Mouse (Mus musculus): ENCODE data around the gene Nupl1.

The Nupl1 gene

DNA sequence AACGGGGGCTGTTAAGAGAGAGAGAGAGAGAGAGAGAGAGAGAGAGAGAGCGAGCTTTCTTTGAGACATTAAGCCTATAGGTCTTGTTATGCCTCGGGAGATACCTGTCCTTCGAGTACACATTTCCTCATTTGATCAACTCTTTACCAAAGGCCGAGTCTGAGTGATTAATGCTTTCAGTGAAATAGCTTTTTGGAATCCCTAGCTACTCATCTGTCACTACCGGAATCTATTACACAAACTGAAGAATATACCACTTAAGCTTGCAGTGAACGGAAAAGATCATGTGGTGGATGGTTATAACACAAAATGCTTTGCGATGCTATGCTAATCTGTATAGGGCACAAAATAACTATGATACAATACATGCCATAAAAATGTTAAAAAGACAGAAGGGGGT is 865 bp downstream of the Nupl1 start:
- no peak for DNase-seq (ENCODE audit: extremely low spot score, low read depth, low spot score)

DNA sequence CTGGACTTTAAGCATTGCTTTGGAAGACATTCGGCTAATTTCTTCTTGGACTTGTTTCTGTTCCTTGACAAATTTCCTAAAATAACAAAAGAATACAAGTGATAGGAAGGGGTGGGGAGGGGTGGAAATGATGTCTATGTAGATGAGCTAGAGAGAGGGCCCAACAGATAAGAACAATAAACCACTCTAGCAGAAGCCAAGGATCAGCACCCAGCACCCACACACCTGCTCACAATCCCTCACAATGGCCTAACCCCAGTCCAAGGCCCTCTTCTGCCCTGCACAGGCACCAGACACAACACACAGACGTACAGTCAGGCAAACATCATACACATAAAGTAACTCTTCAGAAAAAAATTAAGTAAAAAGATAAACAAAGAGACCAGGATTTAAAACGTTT is 12.7 kb downstream of the Nupl1 start:
- DNase-seq (ENCODE audit: extremely low spot score, low read depth, low spot score) = no peak

DNA sequence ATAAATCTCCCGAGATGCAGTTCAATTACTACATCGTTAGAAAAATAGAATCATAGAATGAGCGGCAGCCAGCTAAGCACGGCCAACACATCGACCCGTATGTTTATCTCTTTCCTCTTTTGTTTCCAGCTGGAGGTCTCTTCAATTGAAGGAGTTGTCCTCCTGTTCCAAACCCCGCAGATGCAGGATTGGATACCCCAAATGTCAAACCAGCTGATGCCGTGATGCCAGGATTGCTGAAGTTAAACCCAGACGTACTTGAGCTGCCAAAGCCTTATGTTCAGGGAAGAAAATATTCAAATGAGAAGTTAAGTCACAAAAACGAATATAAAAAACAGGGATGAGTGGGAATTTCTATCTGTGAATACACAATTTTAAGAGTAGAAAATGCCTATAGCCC is 31.3 kb downstream of the Nupl1 start:
- no peak for DNase-seq (ENCODE audit: extremely low spot score, low read depth, low spot score)

DNA sequence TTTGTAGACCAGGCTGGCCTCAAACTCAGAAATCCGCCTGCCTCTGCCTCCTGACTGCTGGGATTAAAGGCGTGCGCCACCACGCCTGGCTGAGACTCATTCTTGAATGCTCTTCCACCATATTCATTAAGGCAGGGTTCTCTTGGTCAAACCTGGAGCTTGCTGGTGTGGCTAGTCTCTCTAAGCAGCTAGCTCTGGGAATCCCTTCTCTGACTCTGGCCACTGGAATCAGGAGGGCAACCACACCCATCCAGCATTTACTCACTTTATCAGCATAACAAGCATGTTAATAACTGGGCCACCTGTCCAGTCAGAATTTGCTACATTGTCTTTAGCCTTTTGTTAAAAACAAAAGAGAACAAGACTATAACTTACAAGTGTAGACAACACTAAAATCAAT is 33.6 kb downstream of the Nupl1 start:
- no peak for DNase-seq (ENCODE audit: extremely low spot score, low read depth, low spot score)

DNA sequence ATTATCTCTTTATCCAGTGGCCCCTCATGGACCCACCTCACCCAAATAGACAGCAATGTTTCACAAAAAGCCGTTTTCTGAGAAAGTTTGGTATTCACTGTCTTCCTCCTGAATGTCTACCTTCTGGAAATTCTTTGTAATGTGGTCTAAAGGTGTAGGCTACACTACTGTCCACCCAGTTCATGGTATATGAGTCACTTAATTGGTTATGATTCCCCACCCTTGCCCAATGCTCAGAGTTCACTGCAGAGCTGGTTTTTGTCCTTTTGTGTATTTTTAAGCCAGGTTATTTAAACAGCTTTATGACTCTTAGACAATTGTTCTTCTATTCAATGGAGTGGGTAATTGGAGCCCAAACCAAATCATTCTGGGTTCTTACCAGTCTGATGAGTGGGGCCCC is 35.1 kb downstream of the Nupl1 start:
- no peak for DNase-seq (ENCODE audit: extremely low spot score, low read depth, low spot score)

DNA sequence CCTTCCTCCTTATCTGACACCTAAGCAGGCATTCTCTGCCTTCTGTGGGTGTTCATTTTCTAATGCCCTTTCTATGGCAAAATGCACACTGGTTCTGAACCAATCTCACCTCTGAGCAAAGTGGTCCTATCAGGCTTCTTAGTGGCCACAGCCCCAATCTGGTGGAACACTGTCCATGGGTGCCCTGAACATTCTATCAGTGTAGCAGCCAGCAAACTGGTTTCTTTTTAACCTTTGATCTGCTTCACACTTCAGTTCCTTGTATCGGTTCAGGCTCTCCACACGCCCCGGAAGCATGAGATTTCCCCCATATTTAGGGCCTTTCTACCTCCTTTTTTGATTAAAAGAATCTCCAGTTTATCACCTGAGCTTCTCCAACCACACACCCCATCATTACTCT is 36.2 kb downstream of the Nupl1 start:
- no peak for DNase-seq (ENCODE audit: extremely low spot score, low read depth, low spot score)

DNA sequence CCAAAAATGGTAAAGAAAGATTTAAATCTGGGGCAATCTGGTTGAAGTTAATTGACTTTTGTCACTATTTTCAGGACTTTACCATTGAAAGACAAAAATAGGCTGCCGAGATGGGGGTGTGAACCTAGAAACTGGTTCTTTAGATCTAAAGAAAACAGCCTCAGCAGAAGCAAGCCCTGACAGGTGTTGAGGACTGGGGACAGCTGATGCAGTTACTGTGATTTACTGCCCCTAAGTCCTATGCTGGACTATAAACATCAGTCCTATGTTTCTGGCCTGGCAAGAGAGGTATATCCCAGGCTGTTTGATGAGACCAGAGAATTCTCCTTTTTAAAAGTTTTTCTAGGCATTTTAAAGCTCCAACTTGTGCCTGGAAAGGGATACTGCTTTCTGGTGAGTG is 37.2 kb downstream of the Nupl1 start:
- DNase-seq (ENCODE audit: extremely low spot score, low read depth, low spot score) = no peak

DNA sequence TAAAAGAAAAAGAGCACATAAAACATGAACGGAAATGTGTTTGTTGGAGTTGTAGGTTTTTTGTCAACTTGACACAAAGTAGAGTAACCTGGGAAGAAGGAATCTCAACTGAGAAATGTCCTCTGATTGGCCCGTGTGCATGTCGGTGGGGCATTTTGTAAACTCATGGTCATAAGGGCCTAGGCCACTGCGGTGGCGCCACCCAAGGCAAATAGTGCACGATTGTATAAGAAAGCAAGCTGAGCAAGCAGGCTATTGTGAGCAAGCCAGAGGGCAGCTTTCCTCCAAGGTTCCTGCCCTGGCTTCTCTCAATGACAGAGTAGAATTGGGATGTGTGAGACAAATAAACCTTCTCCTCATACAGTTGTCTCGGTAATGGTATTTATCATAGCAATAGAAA is 42.1 kb downstream of the Nupl1 start:
- DNase-seq (ENCODE audit: extremely low spot score, low read depth, low spot score) = no peak

DNA sequence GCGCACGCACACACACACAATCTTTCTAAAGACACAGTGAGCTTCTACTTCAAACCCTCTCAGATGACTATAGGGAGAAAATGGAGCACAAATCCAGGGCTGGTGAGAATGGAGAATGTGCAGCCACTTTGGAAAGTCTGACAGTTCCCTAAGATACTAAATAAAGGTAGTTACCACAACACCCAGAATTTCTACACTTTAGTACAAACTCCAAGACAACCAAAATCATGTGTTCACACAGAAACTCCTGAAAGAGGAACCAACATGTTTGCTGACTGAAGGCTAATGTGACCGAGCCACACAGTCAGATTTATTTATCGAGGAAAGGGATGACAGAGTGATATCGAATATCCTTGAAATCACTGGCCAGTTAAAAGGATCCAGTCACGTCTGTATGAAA is 46.2 kb downstream of the Nupl1 start:
- DNase-seq (ENCODE audit: extremely low spot score, low read depth, low spot score) = no peak

DNA sequence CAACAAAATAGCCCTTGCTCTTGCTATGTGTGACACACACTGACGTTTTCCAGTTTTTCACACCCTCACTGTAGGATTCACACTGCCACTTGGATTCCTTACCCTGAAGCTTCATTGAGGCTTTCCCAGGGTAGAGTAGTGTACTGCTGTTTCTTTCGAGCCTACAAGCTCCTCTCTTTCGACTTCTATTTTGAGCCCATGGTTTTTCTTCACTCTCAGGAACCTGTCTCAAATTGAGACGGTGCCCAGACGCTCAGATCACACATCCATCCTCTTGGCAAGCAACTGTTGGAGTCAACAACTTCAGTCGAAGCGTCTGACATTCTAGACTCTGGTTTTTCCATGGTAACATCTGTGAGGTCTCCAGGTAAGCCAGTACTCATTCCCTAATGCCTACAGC is 54.3 kb downstream of the Nupl1 start, which contains the start of gene Atp8a2:
Gene Atp8a2, minus strand, starts transcription at position 296 of the 400 bp plus-strand sequence.
- no peak for DNase-seq (ENCODE audit: extremely low spot score, low read depth, low spot score)

DNA sequence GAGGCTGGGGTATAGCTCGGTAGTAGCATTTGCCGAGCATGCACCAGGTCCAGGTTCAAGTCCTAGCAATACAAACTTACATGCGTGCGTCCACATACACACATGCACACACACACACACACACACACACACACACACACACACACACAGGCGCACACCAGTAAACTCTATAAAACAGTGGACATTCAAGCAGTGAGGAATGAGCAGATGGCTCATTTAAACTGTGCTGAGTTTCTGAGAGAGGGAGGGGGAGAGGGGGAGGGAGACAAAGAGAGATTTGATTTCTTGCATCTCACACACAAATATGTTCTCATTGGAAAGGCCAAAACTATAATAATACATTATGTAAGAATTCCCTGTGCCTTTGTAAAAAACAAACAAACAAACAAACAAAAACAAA is 55.2 kb downstream of the Nupl1 start:
- DNase-seq (ENCODE audit: extremely low spot score, low read depth, low spot score) = no peak

DNA sequence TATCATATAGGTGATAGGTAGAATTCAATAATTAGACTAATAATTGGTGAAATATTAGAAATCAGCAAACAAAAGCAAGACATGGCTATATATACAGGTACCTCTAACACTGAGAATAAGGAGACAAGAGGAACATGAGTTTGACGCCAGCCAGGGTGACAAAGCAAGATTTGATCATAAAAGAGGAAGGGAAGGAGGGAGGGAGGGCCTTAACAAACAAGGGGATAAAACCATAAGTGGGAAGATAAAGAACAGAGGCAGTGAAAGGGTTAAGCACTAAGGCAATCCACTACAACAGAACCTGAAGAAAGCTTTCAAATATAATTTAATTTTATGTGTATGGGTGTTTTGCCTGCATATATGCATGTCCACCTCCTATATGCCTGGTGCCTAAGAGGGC is 56.6 kb downstream of the Nupl1 start:
- DNase-seq (ENCODE audit: extremely low spot score, low read depth, low spot score) = no peak

DNA sequence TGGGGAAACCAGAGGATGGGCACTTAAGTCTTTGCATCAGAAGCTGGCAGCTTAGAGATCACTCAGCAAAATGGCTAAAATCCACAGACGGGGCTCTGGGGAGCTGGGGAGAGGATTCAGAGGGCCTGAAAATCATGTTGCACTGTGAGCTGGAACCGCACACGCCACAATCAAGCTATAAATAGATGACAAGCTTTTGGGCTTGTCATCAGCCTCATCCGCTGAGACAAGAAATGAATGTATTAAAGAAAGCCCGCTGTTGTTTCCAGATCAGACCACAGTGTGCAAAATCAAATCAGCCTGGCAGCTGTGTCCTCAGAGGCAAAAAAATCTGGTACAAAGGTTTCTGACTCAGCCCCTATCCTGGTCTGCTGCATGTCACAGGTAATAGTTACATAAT is 61.5 kb downstream of the Nupl1 start:
- no peak for DNase-seq (ENCODE audit: extremely low spot score, low read depth, low spot score)

DNA sequence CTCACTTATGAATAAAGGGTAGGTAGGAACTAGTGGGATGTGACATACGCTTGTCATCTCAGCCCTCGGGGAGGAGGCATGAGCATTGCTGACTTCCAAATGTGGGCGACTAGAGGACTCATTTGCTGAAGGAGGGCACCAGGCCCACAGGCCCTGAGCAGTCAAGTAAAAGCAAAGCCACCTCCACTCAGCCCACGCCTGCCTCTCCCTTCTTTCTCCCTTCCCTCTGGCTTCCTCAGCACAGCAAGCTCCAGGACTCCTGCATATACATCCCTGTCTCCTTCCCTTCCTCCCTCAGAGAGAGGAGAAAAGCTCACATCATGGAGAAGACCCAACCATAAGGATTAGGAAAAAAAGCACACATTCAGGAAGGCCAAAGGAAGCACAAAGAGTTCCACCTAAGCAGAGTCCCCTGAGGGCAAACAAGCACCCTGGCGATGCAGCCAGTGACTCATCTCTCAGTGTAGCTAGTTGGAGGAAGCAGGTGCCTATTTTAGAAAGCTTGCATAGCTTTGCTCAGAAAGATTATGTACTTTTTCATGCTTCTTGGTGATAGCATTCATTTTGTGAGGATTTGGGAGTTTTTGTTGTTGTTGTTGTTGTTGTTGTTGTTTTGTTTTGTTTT is 62.9 kb downstream of the Nupl1 start:
- no peak for DNase-seq (ENCODE audit: extremely low spot score, low read depth, low spot score)

DNA sequence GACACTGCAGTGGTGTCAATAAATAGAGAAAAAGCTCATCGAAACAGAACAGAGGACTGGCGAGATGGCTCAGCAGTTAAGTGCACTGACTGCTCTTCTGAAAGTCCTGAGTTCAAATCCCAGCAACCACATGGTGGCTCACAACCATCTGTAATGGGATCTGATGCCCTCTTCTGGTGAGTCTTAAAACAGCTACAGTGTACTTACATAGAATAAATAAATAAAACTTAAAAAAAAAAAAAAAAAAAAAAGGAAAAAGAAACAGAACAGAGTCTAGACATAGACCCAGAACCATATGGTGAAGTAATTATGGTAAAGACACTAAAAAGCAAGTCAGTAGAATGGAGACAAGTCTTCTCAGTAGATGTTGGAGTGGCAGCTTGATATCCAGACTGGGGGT is 69.9 kb downstream of the Nupl1 start:
- DNase-seq (ENCODE audit: extremely low spot score, low read depth, low spot score) = no peak

DNA sequence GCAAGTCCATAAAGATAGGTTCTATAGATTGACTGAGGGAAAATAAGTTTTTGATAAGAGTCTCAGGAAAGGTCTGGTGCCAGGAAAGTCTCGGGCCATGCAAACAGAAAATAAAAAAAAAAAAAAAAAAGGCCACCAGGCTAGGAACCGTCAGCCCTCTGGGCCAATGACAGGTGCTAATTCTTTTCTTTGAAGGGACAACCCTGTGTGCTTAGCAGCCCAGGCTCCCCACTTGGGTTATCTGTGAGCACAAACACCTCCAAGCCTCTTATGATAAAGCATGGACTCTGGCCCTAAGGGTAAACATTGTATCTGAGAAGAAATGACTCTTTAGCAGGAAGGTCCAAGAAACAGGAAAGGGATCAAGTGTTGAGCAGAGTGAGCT is 72.7 kb downstream of the Nupl1 start:
- no peak for DNase-seq (ENCODE audit: extremely low spot score, low read depth, low spot score)

DNA sequence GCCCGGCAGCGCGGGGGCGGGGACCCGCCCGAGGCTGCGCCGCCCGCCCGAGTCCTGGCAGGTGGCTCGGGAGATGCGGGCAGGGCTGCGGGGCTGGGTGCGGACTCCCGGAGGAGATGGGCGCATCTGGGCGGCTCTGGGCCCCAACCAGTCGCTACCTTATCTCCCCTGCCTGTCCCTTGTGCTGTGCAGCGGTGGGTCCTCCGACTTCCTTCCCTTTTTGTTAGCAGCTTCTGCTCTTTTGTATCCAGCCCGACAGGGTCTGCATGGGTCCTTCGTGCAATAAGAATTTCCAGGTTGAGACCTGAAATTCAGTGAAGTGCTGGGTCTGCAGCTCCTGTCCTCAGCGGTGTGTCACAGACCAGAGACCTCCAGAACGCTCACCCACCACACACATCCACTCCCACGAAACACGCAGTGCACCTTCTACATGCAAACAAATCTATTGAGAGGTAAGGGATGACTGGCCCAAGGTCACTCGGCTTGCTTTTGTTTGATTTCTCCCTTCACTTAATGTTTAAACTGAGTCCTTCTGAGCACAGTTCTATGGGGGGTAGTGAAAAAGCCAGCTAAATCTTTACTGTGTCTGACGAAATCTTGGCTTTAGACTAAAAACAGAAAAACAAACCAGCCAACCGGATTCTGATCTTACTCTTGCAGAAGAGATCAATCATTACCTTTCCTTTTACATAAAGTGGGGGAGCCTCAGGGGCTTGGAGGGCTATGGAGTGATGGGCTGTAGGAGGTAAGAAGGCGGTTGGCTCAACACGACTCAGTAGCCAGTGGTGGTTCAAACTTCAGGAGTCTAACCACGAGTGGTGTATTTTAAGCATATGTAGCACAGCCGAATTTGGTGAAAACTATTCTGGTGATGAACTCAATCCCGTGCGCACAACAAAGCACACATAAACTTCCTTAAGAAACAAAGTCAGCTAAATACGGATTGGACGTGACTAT is 73.3 kb downstream of the Nupl1 start:
- no peak for DNase-seq (ENCODE audit: extremely low spot score, low read depth, low spot score)

DNA sequence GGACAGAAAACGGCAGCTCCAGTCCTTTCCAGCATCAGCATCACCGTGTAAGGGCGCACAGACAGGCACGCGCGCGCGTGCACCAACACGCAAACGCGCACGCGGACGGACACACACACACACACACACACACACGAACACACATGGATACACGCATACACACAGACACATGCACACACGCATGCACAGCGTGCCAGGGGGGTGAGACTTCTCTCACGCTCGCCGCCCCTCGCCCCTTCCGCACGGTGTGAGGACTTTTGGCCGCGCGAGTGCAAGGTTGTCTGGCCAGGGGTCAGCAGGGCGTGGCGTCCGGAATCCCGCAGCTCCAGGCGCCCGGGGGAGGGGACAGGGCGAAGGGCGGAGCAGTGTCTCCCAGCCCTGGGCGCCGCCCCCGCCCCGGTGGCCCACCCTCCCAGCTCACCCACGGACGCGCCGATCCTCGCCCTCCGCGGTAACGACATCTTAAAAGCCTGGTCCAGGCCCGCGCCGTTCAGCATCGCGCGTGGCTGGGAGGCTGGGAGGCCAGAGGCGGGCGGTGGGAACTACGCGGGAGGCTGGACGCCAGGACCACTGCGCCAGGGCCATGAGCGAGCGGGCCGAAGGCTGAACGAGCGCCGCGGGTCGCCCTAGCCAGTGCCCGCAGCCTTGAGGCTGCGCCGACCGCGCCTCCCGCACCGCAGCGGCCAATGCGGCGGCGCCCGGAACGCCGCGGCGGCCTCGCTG is 74.2 kb downstream of the Nupl1 start:
- DNase-seq (ENCODE audit: extremely low spot score, low read depth, low spot score) = no peak

DNA sequence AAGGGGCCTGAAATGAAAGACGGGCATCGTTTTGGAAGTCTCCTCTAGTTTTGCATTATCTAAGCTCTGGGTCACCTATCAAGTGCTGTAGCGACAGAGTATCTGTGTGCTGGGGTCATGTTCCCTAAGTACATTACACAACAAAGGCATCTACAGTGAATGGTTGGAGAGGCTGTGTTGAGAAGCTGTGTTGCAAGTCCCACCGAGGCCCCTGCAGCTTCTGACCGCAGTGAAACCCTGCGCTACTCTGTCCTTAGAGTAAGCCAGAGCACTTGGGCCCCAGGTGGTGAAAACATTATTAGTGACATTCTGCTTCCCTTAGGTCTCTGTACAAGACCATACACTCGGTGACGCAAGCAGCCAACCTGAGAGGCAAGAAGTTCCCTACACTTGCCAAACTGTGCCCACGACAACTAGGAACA is 74.8 kb downstream of the Nupl1 start:
- no peak for DNase-seq (ENCODE audit: extremely low spot score, low read depth, low spot score)

DNA sequence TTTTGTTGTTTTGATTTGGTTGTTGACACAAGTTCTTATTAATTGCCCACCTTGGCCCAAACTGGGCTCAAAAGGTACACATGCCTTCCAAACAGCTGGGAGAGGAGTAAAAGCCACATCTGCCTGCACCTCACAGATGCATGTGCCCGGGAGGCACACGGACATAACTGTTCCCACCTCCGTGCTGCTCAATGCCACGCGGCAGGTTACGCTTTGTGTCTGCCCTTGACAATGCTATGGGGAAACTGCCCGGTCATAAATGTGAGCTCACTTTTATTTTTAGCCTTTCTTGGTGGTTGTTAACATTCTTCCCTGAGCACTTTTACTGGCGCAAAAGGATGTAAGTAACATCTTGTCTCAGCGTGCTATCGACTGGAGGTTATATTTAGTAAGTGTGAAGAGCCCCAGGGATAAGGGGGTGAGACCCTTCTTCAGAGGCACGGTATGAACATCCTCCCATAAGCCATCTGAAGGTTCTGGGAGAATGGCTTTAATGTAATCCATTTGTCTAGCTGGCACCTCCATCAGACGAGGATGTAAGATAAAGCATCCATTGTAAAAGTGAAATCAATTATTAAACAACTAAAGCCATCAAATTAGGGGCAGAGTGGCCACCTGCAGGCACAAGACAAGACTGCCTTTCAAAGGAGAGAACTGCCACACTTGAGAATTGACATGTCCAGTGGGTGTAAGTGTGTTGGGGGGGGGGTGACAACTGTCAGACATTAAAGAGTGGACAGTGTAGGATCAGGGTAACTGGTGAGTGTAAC is 78.8 kb downstream of the Nupl1 start:
- no peak for DNase-seq (ENCODE audit: extremely low spot score, low read depth, low spot score)
